Mouse (Mus musculus): ENCODE results near the gene Ndufv1.
A peak's percentile ranks its signal among the peaks of the same experiment; 100 is the strongest.

The Ndufv1 gene

GRCm38 (mm10) chr19:4001752-4002151 lies 10.9 kb downstream of the Ndufv1 start:
- DNase-seq (ENCODE audit: low spot score in 2 of 2): no peak

DNA sequence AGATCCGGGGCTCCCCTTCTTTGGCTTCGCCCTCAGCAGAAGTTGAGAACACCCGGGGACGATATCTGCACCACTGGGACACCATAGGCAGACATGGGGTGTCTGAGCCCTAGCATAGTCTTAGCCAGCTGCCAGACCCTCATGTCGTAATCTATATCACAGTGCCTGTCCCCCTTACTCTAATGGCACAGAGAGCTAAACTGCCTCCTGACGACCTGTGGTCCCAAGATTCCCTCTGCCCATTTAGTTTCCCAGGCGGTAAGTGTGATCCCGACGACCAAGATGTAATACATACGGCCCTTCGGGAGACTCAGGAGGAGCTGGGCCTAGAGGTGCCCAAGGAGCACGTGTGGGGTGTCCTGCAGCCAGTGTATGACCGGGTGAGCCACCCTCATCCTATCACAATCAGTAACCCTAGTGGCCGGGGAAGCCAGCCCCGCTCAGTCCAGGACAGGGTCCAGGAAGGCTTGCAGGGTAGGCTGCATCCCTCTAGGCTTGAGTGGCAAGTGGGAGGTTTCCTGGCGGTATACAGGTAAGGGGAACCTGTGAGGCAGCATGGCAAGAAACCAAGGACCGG lies 11.6 kb downstream of the Ndufv1 start:
- DNase-seq (ENCODE audit: low spot score in 2 of 2): no peak

DNA sequence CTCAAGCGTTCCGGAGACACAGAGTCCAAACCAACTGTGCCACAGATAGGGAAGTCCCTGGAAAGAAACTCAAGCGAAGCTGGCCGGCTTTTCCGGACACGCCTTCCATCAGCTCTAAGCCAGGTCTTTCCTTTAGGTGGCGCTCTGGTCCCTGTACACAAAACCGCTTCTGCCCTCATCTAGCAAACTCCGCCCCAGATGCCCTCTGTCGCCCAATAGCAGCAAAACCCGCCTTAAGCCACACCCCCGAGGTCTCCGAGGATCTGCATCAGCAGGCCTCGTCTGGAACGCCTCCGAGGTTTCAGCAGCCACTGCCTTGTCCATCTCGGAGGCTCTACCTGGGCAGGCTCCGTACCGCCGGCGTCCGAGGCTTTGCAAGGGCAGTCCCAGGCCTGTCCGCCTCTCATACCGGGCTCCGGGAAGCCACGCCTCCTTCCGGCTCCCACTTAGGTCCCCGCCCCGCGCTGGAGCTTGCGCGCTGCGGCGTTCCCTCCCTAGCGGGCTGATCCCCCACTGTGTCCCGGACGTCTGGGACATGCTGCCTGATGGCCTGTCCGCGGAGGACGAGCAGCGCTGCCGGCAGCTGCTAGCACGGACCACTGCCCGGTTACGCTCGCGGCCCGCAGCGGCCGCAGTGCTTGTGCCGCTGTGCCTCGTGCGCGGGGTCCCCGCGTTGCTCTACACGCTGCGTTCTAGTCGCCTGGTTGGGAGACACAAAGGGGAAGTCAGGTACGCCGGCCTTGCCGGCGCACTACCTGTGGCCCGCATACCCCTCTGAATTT lies 12.3 kb downstream of the Ndufv1 start, which contains the start of the genes Nudt8 and Gm49405:
TSS of gene Nudt8 (plus strand) at position 462 of the 782 bp plus-strand sequence.
TSS of gene Gm49405 (plus strand) at position 508 of the 782 bp plus-strand sequence.
- DNase-seq (ENCODE audit: low spot score in 2 of 2): peak; percentile 94 to 96

DNA sequence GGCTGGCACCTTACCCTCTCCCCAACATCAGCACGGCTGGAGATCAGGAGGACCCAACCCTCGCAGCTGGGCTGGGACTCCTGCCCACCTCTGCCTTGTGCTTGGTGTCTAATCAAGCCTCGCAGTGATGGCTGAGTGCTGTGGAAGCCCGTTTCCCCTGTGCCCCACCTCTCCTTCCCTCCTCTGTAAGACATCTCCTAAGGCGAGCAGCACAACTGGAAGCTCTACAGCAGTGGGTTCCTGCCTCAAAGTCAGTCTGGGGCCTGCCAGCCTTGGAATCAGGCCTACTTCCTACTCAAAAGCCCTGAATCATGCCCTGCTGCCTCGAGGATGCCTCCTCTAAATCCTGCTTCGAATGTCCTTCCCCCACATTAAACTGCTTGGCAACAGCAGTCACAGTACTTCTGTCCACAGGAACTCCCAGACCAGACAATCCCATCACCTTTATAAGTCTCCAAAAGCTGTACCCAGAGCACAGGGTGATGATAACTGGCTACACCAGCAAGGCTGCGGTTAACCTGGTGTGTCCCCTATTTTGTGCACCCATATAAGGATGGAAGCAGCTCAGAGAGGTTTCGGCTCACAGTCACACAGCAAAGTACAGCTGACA lies 13.4 kb downstream of the Ndufv1 start:
- no peak for DNase-seq (ENCODE audit: low spot score in 2 of 2)

DNA sequence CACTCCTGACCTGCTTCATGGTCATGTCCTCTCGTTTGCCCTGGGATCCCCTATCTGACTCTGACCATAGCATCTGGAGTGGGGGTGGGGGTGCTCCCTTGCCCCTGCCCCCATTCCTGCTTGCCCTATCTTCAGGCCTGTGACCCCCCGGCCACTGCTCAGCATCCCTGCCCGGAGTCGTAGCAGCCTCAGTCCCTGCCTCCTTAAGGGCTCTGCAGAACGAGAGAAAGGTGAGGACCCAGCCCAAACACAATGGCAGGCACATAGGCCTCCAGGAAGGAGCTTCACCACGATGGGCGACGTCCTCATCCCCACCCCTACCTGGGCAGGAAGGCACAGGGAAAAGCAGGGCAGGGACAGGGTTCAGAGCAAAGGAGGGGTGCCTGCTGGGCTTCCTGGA lies 14.3 kb downstream of the Ndufv1 start:
- DNase-seq (ENCODE audit: low spot score in 2 of 2): no peak

DNA sequence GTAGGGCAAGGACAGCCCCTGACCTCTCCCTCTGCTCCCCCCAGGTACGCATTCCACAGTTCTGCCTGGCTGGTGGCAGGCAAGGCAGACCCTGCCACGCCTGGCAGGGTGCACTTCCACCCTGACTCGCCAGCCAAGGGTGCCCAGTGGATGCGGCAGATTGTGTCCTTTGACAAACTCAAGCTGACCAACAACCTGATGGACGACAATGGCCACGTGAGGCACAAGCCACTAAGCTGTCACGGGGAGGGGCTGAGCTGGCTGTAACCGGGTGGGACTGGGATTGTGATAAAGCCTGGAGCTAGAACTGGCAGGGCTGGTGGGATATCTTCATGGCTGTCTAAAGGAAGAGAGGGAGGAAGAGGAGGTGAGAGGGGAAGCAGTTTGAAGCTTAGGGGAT lies 15.4 kb downstream of the Ndufv1 start:
- DNase-seq (ENCODE audit: low spot score in 2 of 2): no peak

- no peak for DNase-seq (ENCODE audit: low spot score in 2 of 2)
Observed at GRCm38 (mm10) chr19:3996747-3997146, 15.9 kb downstream of the Ndufv1 start.

- DNase-seq (ENCODE audit: low spot score in 2 of 2): no peak
Observed at GRCm38 (mm10) chr19:3996106-3996505, 16.5 kb downstream of the Ndufv1 start.

GRCm38 (mm10) chr19:3995505-3995904 lies 17.1 kb downstream of the Ndufv1 start:
- DNase-seq (ENCODE audit: low spot score in 2 of 2): no peak

DNA sequence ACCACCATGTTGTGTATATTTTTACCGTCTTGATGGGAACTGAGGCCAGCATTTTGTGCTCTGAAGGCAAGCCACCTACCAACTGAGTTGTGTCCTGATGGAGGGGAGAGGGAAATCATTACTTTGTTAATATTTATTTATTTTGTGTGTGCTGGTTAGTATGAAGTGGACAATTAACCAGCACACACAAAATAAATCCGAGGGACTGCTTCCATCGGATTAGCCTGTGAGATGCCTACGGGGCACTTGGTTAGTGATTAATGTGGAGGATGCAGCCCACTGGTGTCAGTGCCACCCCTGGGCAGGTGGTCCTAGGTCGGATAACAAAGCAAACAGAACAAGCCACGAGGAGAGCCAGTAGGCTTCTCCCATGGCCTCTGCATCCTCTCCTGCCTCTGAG lies 17.7 kb downstream of the Ndufv1 start:
- DNase-seq (ENCODE audit: low spot score in 2 of 2): no peak

GRCm38 (mm10) chr19:3992416-3992815 lies 20.2 kb downstream of the Ndufv1 start, which contains the start of gene Tbx10:
Gene Tbx10 (plus strand): TSS chr19:3992752.
- no peak for DNase-seq (ENCODE audit: low spot score in 2 of 2)

GRCm38 (mm10) chr19:3991966-3992365 lies 20.6 kb downstream of the Ndufv1 start:
- no peak for DNase-seq (ENCODE audit: low spot score in 2 of 2)

- no peak for DNase-seq (ENCODE audit: low spot score in 2 of 2)
Observed at GRCm38 (mm10) chr19:3991562-3991961, 21.0 kb downstream of the Ndufv1 start.

- DNase-seq (ENCODE audit: low spot score in 2 of 2): no peak
Observed at GRCm38 (mm10) chr19:3990804-3991203, 21.8 kb downstream of the Ndufv1 start.

- no peak for DNase-seq (ENCODE audit: low spot score in 2 of 2)
Observed at GRCm38 (mm10) chr19:3988750-3989149, 23.9 kb downstream of the Ndufv1 start.

DNA sequence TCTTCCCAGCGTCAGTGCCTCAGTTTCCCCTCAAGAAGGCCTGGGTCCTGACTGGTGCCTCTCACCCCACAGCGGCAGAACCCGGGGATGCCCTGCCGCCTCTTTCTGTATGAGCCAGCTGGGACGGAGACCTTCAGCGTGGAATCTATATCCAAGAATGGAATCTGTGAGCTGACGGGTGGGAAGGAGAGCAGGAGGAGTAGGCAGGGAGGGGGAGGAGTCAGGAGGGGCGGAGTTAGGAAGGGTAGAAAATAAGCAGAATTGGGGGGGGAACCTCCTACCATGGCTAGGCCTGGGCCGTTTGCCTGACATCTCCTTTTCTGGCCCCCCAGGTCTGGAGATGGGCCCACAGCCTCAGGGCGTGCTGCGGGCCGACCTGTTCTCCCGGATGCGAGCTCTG lies 24.5 kb downstream of the Ndufv1 start:
- no peak for DNase-seq (ENCODE audit: low spot score in 2 of 2)

- DNase-seq (ENCODE audit: low spot score in 2 of 2): peak in 1 of 2 experiments; percentile 59
Observed at GRCm38 (mm10) chr19:3986334-3986733, 26.3 kb downstream of the Ndufv1 start, which contains the start of gene Acy3. Gene Acy3 (plus strand): TSS chr19:3986570.

DNA sequence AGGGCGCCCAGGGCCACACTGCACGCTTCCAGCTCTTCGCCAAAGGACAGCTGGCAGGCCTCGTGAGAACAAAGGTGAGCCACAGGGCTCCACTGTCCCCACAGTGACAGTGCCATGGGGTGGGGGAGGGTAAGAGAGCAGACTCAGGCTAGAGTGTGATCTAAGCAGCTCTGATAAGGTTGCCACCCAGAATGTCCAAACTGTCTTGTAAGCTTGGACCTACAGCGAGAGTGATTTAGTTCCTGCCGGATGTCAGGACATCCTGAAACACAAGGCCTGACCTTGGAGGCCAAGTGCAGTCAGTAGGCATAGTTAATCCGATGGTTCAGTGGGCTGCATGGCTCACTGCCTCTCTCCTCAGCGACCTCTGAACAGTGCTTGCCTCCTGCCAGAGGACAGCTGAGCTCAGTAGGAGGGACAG lies 27.3 kb downstream of the Ndufv1 start:
- DNase-seq (ENCODE audit: low spot score in 2 of 2): no peak

DNA sequence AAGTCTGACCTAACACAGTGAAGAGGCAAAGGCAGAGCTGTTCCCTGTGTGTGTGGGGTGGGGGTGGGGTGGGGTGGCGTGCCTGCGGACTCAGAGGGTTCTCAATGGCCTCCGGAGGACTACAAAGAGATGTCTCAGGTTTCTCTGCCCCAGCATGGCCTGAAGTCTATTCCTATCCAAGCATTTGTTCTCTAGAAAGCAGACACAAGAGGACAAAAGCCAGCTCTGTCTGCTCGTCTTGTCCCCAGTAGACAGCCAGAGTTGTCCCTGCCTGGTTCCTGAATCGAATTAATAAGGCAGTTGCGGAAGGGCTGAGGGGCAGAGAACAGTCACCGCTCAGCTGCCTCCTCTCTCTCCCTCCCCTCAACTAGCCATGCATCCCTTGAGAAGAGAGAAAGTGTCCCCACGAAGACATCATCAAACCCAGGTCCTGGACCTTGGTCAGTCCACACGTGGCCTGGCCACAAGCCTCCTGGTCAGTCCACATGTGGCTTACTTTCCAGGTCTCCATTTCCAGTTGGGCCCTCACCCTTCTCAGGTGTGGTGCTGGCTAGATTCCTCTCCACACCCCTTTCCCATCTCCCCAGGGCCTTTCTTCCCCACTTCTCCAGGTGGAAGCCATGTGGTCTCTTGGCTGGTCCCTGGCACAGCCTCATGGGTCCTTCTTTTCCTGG lies 28.9 kb downstream of the Ndufv1 start:
- no peak for DNase-seq (ENCODE audit: low spot score in 2 of 2)

- no peak for DNase-seq (ENCODE audit: low spot score in 2 of 2)
Observed at GRCm38 (mm10) chr19:3980917-3981316, 31.7 kb downstream of the Ndufv1 start.

DNA sequence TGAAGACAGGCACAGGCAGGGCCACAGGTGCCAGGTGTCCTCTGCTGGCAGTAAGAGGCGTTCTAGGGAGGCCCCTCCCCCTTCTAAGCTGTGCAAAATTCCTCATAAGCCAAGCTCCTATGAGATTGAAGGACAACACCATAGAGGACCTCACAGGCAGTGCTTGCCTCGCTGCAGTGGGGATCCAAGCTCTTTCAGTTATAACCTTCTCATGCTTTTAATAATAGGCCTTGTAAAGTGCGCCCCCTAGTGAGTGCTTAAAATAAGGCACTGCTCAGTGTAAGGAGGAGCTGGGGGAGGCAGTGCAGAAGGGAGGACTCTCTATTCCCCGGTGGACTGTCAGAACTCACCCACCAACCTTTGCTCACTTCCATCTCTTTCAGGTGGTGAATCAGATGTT lies 32.3 kb downstream of the Ndufv1 start:
- peak in 1 of 2 experiments; percentile 55 for DNase-seq (ENCODE audit: low spot score in 2 of 2)

GRCm38 (mm10) chr19:3975866-3976265 lies 36.7 kb downstream of the Ndufv1 start:
- no peak for DNase-seq (ENCODE audit: low spot score in 2 of 2)
